Mouse (Mus musculus) spleen, adult 2 months (tissue): ENCODE measurements around the gene Apod.

Source experiments
- CTCF ChIP-seq: fragments of 200-500 bp; IDR thresholded peaks from 2 replicates; pipeline ENCODE4 v1.5.1; 2011; ENCODE audit warnings: mild to moderate bottlenecking, inconsistent platforms; ENCODE audit not compliant: insufficient read depth, insufficient read length, insufficient replicate concordance; ENCODE audit errors: extremely low read depth
- POLR2A ChIP-seq: fragments of 200-500 bp; IDR thresholded peaks from 2 replicates; pipeline ENCODE4 v1.6.1; 2011; ENCODE audit warnings: low read depth, low read length, inconsistent platforms

- TF ChIP-seq CTCF (no peak), POLR2A (no peak)
Observed at GRCm38 (mm10) chr16:31247442-31247841, 67.2 kb downstream of the Apod start.
